Mouse (Mus musculus): ENCODE measurements around the gene Lrfn4. TPM values are rescaled to one million over a fixed set of nuclear protein-coding genes. Genes with fewer than 3 reads are reported as not detected.
A peak's percentile ranks its signal among the peaks of the same experiment; 100 is the strongest.

The Lrfn4 gene
- total RNA-seq, 1 experiment: 22.8 TPM

DNA sequence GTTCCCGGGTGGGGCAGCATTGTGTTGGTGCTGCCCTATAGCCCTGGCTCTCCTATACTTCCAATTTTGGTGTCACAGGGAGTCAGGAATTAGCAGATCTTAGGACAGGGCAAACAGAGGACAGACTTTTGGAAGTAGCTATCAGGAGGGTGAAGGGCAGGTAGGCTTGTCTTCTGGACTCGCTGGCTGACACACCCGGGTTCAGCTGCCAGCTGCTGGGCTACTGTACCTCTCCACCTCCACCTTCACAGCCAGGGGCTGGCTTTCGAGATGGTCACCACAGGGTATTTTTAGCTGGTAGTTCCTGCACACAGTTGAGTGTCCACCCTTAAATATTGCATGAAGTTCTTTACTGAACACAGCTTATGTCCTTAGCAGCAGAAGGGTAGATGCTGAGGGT lies 7.0 kb downstream of the Lrfn4 start:
- no peak for TF ChIP-seq HCFC1 (IDR thresholded peaks at IDR 0.05; ENCODE audit: borderline replicate concordance, insufficient read depth, low read length)
- no peak for TF ChIP-seq ZNF384 (IDR thresholded peaks at IDR 0.05; ENCODE audit: low read depth, low read length)
- TF ChIP-seq MAFK (IDR thresholded peaks at IDR 0.05; ENCODE audit: insufficient read depth, low read depth, low read length): no peak
- TF ChIP-seq ZC3H11A (IDR thresholded peaks at IDR 0.05; ENCODE audit: borderline replicate concordance, low read depth, low read length): no peak
- TF ChIP-seq CHD2 (IDR thresholded peaks at IDR 0.05; ENCODE audit: low read depth, low read length): no peak
- no peak for DNase-seq (ENCODE audit: low read depth, low spot score)
- in situ Hi-C loops (cut with MboI; ENCODE audit: low sequenced_read_pairs in 2 of 2, unreplicated experiment in 2 of 2): no loop called here

DNA sequence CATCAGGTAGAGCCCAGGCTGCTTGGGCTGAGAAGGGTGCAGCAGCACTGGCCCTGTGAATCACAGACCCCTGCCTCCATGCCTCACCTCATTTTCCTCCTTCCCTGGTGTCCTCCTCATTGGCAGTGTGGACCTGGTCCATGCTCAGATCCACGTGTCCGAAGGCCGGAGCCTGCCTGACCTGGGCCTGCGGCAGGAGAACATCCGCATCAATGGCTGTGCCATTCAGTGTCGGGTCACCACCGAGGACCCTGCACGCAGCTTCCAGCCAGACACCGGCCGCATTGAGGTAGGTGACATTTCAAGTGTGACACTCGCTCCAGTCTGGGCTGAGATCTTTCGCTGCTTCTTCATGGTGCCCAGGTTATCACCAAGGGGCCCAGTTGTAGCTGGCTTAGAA lies 8.1 kb downstream of the Lrfn4 start:
- in situ Hi-C loops (cut with MboI; ENCODE audit: low sequenced_read_pairs in 2 of 2, unreplicated experiment in 2 of 2): no loop called here
- TF ChIP-seq HCFC1 (IDR thresholded peaks at IDR 0.05; ENCODE audit: borderline replicate concordance, insufficient read depth, low read length): no peak
- no peak for TF ChIP-seq ZC3H11A (IDR thresholded peaks at IDR 0.05; ENCODE audit: borderline replicate concordance, low read depth, low read length)
- no peak for TF ChIP-seq MAFK (IDR thresholded peaks at IDR 0.05; ENCODE audit: insufficient read depth, low read depth, low read length)
- TF ChIP-seq CHD2 (IDR thresholded peaks at IDR 0.05; ENCODE audit: low read depth, low read length): no peak
- TF ChIP-seq ZNF384 (IDR thresholded peaks at IDR 0.05; ENCODE audit: low read depth, low read length): no peak
- H3K4me3 ChIP-seq (ENCODE audit: insufficient read depth in 1 of 2, low read depth in 1 of 2, low read length in 2 of 2, poor library complexity in 1 of 2, severe bottlenecking in 1 of 2): no peak overlapping the region
- peaks cover 6% of the 10 kb centered on the region; the same call in 1 of the 2 replicates for H3K36me3 ChIP-seq (ENCODE audit: control insufficient read depth, insufficient read depth, low read length, poor library complexity, severe bottlenecking)
- H3K9me3 ChIP-seq (ENCODE audit: control insufficient read depth, insufficient read depth, low read depth, low read length): no peaks in the 10 kb centered on the region
- H3K27ac ChIP-seq (ENCODE audit: insufficient read depth, low read depth, low read length, poor library complexity, severe bottlenecking): no peak overlapping the region
- H3K9ac ChIP-seq (ENCODE audit: insufficient read depth, low read depth, low read length, poor library complexity, severe bottlenecking): no peak overlapping the region
- no peak for DNase-seq (ENCODE audit: low read depth, low spot score)
- peaks cover 2 to 11% of the 10 kb centered on the region in 2 experiments; a peak in 3 of 4 replicates for H3K4me1 ChIP-seq (ENCODE audit: control insufficient read depth in 2 of 2, insufficient read depth in 2 of 2, low read length in 2 of 2, poor library complexity in 1 of 2)

More for the DNA sequence above, 7.0 kb downstream of the Lrfn4 start:
- no peak overlapping the region for H3K4me3 ChIP-seq (ENCODE audit: insufficient read depth in 1 of 2, low read depth in 1 of 2, low read length in 2 of 2, poor library complexity in 1 of 2, severe bottlenecking in 1 of 2)
- H3K36me3 ChIP-seq (ENCODE audit: control insufficient read depth, insufficient read depth, low read length, poor library complexity, severe bottlenecking): peaks cover 17% of the 10 kb centered on the region; the same call in 1 of the 2 replicates
- peaks cover 2 to 21% of the 10 kb centered on the region in 2 experiments; a peak in 3 of 4 replicates for H3K4me1 ChIP-seq (ENCODE audit: control insufficient read depth in 2 of 2, insufficient read depth in 2 of 2, low read length in 2 of 2, poor library complexity in 1 of 2)
- no peaks in the 10 kb centered on the region for H3K9me3 ChIP-seq (ENCODE audit: control insufficient read depth, insufficient read depth, low read depth, low read length)
- H3K27ac ChIP-seq (ENCODE audit: insufficient read depth, low read depth, low read length, poor library complexity, severe bottlenecking): no peak overlapping the region
- no peak overlapping the region for H3K9ac ChIP-seq (ENCODE audit: insufficient read depth, low read depth, low read length, poor library complexity, severe bottlenecking)

DNA sequence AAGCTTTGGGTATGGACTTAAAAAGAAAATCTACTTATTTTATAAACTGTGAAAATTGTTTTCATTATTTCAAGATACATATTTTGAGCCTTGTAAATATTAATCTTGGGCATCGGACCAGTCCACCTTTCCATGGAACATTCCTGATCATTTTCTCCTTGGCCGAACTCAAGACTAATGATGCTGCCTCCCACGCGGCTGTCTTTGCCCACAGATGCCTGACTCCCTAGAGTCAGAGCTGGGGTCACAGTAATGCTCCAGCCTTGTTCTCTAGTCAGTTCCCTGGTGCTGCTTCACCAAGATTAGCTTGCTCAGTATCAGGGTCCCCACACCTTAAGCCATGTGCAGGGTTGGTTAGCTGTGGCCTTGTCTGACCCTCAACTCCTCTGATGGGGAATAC lies 9.8 kb downstream of the Lrfn4 start:
- in situ Hi-C loops (cut with MboI; ENCODE audit: low sequenced_read_pairs in 2 of 2, unreplicated experiment in 2 of 2): no loop called here
- Histone ChIP-seq H3K36me3 (ENCODE audit: control insufficient read depth, insufficient read depth, low read length, poor library complexity, severe bottlenecking) (no peaks in the 10 kb centered on the region), H3K9ac (ENCODE audit: insufficient read depth, low read depth, low read length, poor library complexity, severe bottlenecking) (no peak overlapping the region), H3K4me3 (ENCODE audit: insufficient read depth in 1 of 2, low read depth in 1 of 2, low read length in 2 of 2, poor library complexity in 1 of 2, severe bottlenecking in 1 of 2) (no peak overlapping the region), H3K4me1 (ENCODE audit: control insufficient read depth in 2 of 2, insufficient read depth in 2 of 2, low read length in 2 of 2, poor library complexity in 1 of 2) (peaks cover 5 to 8% of the 10 kb centered on the region in 2 experiments; a peak in 3 of 4 replicates), H3K27ac (ENCODE audit: insufficient read depth, low read depth, low read length, poor library complexity, severe bottlenecking) (no peak overlapping the region), H3K9me3 (ENCODE audit: control insufficient read depth, insufficient read depth, low read depth, low read length) (no peaks in the 10 kb centered on the region)
- DNase-seq (ENCODE audit: low read depth, low spot score): no peak
- TF ChIP-seq HCFC1 (IDR thresholded peaks at IDR 0.05; ENCODE audit: borderline replicate concordance, insufficient read depth, low read length) (no peak), CHD2 (IDR thresholded peaks at IDR 0.05; ENCODE audit: low read depth, low read length) (no peak), ZNF384 (IDR thresholded peaks at IDR 0.05; ENCODE audit: low read depth, low read length) (no peak), ZC3H11A (IDR thresholded peaks at IDR 0.05; ENCODE audit: borderline replicate concordance, low read depth, low read length) (no peak), MAFK (IDR thresholded peaks at IDR 0.05; ENCODE audit: insufficient read depth, low read depth, low read length) (no peak)

DNA sequence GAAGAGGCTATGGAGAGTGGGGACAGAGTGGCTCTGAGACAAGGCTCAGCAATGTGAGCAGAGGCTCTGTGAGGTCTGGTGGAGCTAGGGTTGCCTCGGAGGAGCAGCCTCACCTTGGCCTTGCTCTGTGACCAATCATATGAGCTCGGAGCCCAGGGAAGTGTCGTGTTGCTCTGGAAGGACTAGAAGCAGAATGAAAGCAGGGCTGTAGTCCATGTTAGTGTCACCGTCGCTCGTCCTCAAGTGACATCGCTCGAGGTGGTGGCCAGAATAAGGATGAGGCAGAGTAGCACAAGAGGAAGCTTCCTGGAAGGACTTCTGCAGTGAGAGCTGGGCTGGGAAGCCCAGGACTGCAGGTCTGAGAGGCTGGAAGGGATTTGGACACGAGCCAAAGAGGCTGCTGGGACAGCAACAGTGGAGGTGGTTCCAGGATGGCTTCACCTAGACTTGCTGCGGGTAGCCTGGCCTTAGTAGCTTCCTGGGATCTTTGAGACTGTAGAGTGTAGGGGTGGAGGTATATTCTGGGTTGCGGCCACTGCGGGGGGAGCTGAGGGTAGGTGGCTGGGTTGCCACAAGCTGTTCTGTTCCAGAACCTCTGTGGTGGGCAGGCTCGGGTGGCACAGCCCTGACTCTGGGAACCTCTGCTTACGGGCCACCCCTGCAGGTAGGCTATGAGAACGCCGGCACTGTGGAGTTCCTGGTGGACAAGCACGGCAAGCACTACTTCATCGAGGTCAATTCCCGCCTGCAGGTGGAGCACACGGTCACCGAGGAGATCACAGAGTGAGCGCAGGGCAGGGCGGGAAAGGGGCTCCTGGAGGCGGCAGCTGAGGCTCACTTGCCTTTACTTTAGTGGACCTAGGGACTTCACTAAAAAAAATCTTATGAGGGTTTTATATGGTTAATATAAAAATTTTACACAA lies 11.4 kb downstream of the Lrfn4 start:
- no peak overlapping the region for H3K27ac ChIP-seq (ENCODE audit: insufficient read depth, low read depth, low read length, poor library complexity, severe bottlenecking)
- H3K36me3 ChIP-seq (ENCODE audit: control insufficient read depth, insufficient read depth, low read length, poor library complexity, severe bottlenecking): no peaks in the 10 kb centered on the region
- H3K4me3 ChIP-seq (ENCODE audit: insufficient read depth in 1 of 2, low read depth in 1 of 2, low read length in 2 of 2, poor library complexity in 1 of 2, severe bottlenecking in 1 of 2): peak overlapping the region in 1 of 2 experiments; percentile 34; a peak in 1 of 4 replicates
- H3K9ac ChIP-seq (ENCODE audit: insufficient read depth, low read depth, low read length, poor library complexity, severe bottlenecking): no peak overlapping the region; the same call in 1 of the 2 replicates
- DNase-seq (ENCODE audit: low read depth, low spot score): peak; percentile 68
- peaks cover 5 to 8% of the 10 kb centered on the region in 2 experiments; a peak in 3 of 4 replicates for H3K4me1 ChIP-seq (ENCODE audit: control insufficient read depth in 2 of 2, insufficient read depth in 2 of 2, low read length in 2 of 2, poor library complexity in 1 of 2)
- no peaks in the 10 kb centered on the region for H3K9me3 ChIP-seq (ENCODE audit: control insufficient read depth, insufficient read depth, low read depth, low read length)
- in situ Hi-C loops (cut with MboI; ENCODE audit: low sequenced_read_pairs in 2 of 2, unreplicated experiment in 2 of 2): no loop called here
- TF ChIP-seq HCFC1 (IDR thresholded peaks at IDR 0.05; ENCODE audit: borderline replicate concordance, insufficient read depth, low read length) (no peak), MAFK (IDR thresholded peaks at IDR 0.05; ENCODE audit: insufficient read depth, low read depth, low read length) (no peak), ZC3H11A (IDR thresholded peaks at IDR 0.05; ENCODE audit: borderline replicate concordance, low read depth, low read length) (no peak), CHD2 (IDR thresholded peaks at IDR 0.05; ENCODE audit: low read depth, low read length) (no peak), ZNF384 (IDR thresholded peaks at IDR 0.05; ENCODE audit: low read depth, low read length) (no peak)
